Mouse (Mus musculus) C2C12 (cell line): ENCODE measurements around the gene Ywhab. TPM values are rescaled to one million over a fixed set of nuclear protein-coding genes. Genes with fewer than 3 reads are reported as not detected.
A peak's percentile ranks its signal among the peaks of the same experiment; 100 is the strongest.

Source experiments
- H3K27me3 ChIP-seq: one replicate; pipeline ENCODE4 v1.6.1; 2011; ENCODE audit not compliant: control insufficient read depth, insufficient read depth, insufficient read length
- H3K36me3 ChIP-seq: one replicate; pipeline ENCODE4 v1.6.1; 2011; ENCODE audit not compliant: control insufficient read depth, insufficient read depth
- H3K4me3 ChIP-seq: one replicate; pipeline ENCODE4 v1.5.1; 2011; ENCODE audit warnings: mild to moderate bottlenecking, control low read depth; ENCODE audit not compliant: poor library complexity, insufficient read depth, severe bottlenecking
- H3K79me2 ChIP-seq: one replicate; pipeline ENCODE4 v1.6.1; 2011; ENCODE audit not compliant: control insufficient read depth, insufficient read depth
- H3K79me3 ChIP-seq: one replicate; pipeline ENCODE4 v1.6.1; 2011; ENCODE audit warnings: low read depth, control low read depth
- H3ac ChIP-seq: one replicate; pipeline ENCODE3; 2011; ENCODE audit warnings: low read depth; ENCODE audit not compliant: control insufficient read depth, insufficient read length
- CEBPB ChIP-seq: IDR thresholded peaks from one replicate; pipeline ENCODE4 v1.6.1; 2011; ENCODE audit warnings: low read depth, mild to moderate bottlenecking, control low read depth, moderate library complexity
- CTCF ChIP-seq: IDR thresholded peaks from one replicate; pipeline ENCODE4 v1.5.1; 2011; ENCODE audit not compliant: control insufficient read depth, insufficient read depth, insufficient read length
- FOSL1 ChIP-seq: IDR thresholded peaks from one replicate; pipeline ENCODE4 v1.8.0; 2011; ENCODE audit warnings: mild to moderate bottlenecking, low read length; ENCODE audit not compliant: poor library complexity, insufficient read depth, severe bottlenecking
- MAX ChIP-seq: IDR thresholded peaks from one replicate; pipeline ENCODE4 v1.6.1; 2011; ENCODE audit warnings: mild to moderate bottlenecking, control low read depth
- MYOD1 ChIP-seq: IDR thresholded peaks from one replicate; pipeline ENCODE4 v1.6.1; 2011; ENCODE audit warnings: low read depth; ENCODE audit not compliant: control insufficient read depth, insufficient read length
- MYOG ChIP-seq: IDR thresholded peaks from one replicate; pipeline ENCODE4 v1.6.1; 2011; ENCODE audit not compliant: control insufficient read depth, insufficient read length; ENCODE audit errors: extremely low read depth
- USF1 ChIP-seq: IDR thresholded peaks from one replicate; pipeline ENCODE4 v1.6.1; 2011; ENCODE audit warnings: low read depth, mild to moderate bottlenecking, control low read depth, moderate library complexity
- polyA plus RNA-seq: library from polyadenylated mRNA; unstranded; fragments of >200 nt; fragmentation: generic; extraction: Trizol; gene quantifications from one replicate; pipeline ENCODE4 v1.2.1, GENCODE M21; 2012; ENCODE audit warnings: missing spikeins

Ywhab gene
- polyA plus RNA-seq, 1 experiment: 114 TPM

GRCm38 (mm10) chr2:164025150-164025549 lies 30.4 kb downstream of the Ywhab start, which contains the start of gene Pabpc1l:
TSS of gene Pabpc1l (plus strand) at chr2:164025450.
- Histone ChIP-seq H3ac (no peak within 1 kb of the TSS), H3K79me3 (no peaks in the 10 kb centered on the region), H3K4me3 (no peak within 1 kb of the TSS), H3K36me3 (no peaks in the 10 kb centered on the region), H3K79me2 (no peaks in the 10 kb centered on the region), H3K27me3 (no peaks in the 10 kb centered on the region)
- TF ChIP-seq MYOG (no peak), USF1 (no peak), MYOD1 (no peak), CTCF (no peak), MAX (no peak), CEBPB (no peak), FOSL1 (no peak)

GRCm38 (mm10) chr2:164031147-164031546 lies 36.4 kb downstream of the Ywhab start:
- H3K36me3 ChIP-seq: no peaks in the 10 kb centered on the region
- H3ac ChIP-seq: no peak overlapping the region
- no peaks in the 10 kb centered on the region for H3K27me3 ChIP-seq
- no peak overlapping the region for H3K4me3 ChIP-seq
- H3K79me3 ChIP-seq: no peaks in the 10 kb centered on the region
- no peaks in the 10 kb centered on the region for H3K79me2 ChIP-seq
- no peak for TF ChIP-seq MAX
- TF ChIP-seq CTCF: no peak
- TF ChIP-seq FOSL1: no peak
- TF ChIP-seq CEBPB: no peak
- TF ChIP-seq USF1: no peak
- no peak for TF ChIP-seq MYOD1
- TF ChIP-seq MYOG: no peak

- Histone ChIP-seq H3K79me3 (no peaks in the 10 kb centered on the region), H3K36me3 (no peaks in the 10 kb centered on the region), H3K4me3 (no peak overlapping the region), H3ac (no peak overlapping the region), H3K79me2 (no peaks in the 10 kb centered on the region), H3K27me3 (no peaks in the 10 kb centered on the region)
- TF ChIP-seq CEBPB (no peak), USF1 (no peak), CTCF (no peak), MYOG (no peak), MYOD1 (no peak)
Measured at GRCm38 (mm10) chr2:164032973-164033372, 38.2 kb downstream of the Ywhab start.

GRCm38 (mm10) chr2:164036520-164037019 lies 41.8 kb downstream of the Ywhab start:
- H3ac ChIP-seq: no peak overlapping the region
- H3K4me3 ChIP-seq: no peak overlapping the region
- TF ChIP-seq USF1: no peak
- TF ChIP-seq MYOD1: peak; percentile 49
- TF ChIP-seq MAX: no peak
- no peak for TF ChIP-seq FOSL1
- TF ChIP-seq CEBPB: no peak
- TF ChIP-seq CTCF: no peak
- H3K79me2 ChIP-seq: no peaks in the 10 kb centered on the region
- H3K36me3 ChIP-seq: no peaks in the 10 kb centered on the region
- H3K79me3 ChIP-seq: no peaks in the 10 kb centered on the region
- H3K27me3 ChIP-seq: no peaks in the 10 kb centered on the region

GRCm38 (mm10) chr2:164038407-164039028 lies 43.8 kb downstream of the Ywhab start:
- TF ChIP-seq CTCF: no peak
- Histone ChIP-seq H3ac (no peak overlapping the region), H3K36me3 (no peaks in the 10 kb centered on the region), H3K79me2 (no peaks in the 10 kb centered on the region), H3K79me3 (no peaks in the 10 kb centered on the region), H3K4me3 (no peak overlapping the region), H3K27me3 (no peaks in the 10 kb centered on the region)

- Histone ChIP-seq H3K36me3 (no peaks in the 10 kb centered on the region), H3K79me3 (no peaks in the 10 kb centered on the region), H3K4me3 (no peak overlapping the region), H3K79me2 (no peaks in the 10 kb centered on the region), H3K27me3 (no peaks in the 10 kb centered on the region), H3ac (no peak overlapping the region)
- TF ChIP-seq MYOG (no peak), USF1 (no peak), CEBPB (no peak), CTCF (no peak), MYOD1 (no peak), FOSL1 (no peak), MAX (no peak)
Measured at GRCm38 (mm10) chr2:164040949-164041348, 46.2 kb downstream of the Ywhab start.
